Comparison of ENCODE assay signal across 25 mouse cellular contexts in genomic region chr6:38976355-38976754, GRCm38 (mm10).
DNase-seq lines count a peak whose midpoint lies in the region; ATAC-seq lines count a peak whose summit lies in the region.
"Had no signal": no experiment of that assay in that cellular context is flagged by ENCODE, and none has a peak within 500 bp of the region (broad histone marks: within the 10 kb centered on the region; RNA-seq: fewer than 3 reads in every experiment).

No protein-coding gene starts in this region.

- H3K9ac ChIP-seq in kidney, embryonic 15.5 days: no peak overlapping the region
- H3K9ac ChIP-seq: embryonic facial prominence, embryonic 15.5 days; heart, embryonic 15.5 days; hindbrain, embryonic 13.5 days had no signal

- H3K4me3 ChIP-seq in kidney, embryonic 15.5 days (replicated peaks): no peak overlapping the region
- no peak overlapping the region for H3K4me3 ChIP-seq in macrophage (ENCODE audit: inconsistent target)
- H3K4me3 ChIP-seq: embryonic facial prominence, embryonic 15.5 days; erythroblast, embryonic 14.5 days; forebrain, embryonic 10.5 days; gastrocnemius, adult 2 months; heart, embryonic 15.5 days; hindbrain, embryonic 13.5 days had no signal

- H3K9me3 ChIP-seq in kidney, embryonic 15.5 days (replicated peaks): no peaks in the 10 kb centered on the region
- H3K9me3 ChIP-seq: embryonic facial prominence, embryonic 15.5 days; forebrain, embryonic 10.5 days; heart, embryonic 15.5 days; hindbrain, embryonic 13.5 days had no signal

- peaks cover 79% of the 10 kb centered on the region for H3K79me2 ChIP-seq in macrophage (ENCODE audit: inconsistent target)

- H3K4me2 ChIP-seq in kidney, embryonic 15.5 days: no peak overlapping the region
- H3K4me2 ChIP-seq: embryonic facial prominence, embryonic 15.5 days; heart, embryonic 11.5 days; heart, embryonic 15.5 days; hindbrain, embryonic 13.5 days had no signal

- ATAC-seq in kidney, embryonic 15.5 days (replicated peaks; ENCODE audit: low FRiP score): no peak
- 0 out of 2 replicates have a peak, but pooled peaks have one; percentile 10 for ATAC-seq in granulocyte monocyte progenitor cell, adult 5-6 weeks (replicated peaks; ENCODE audit: poor library complexity, severe bottlenecking)
- ATAC-seq: forebrain, embryonic 14.5 days; Patski had no signal

- no peaks in the 10 kb centered on the region for H3K27me3 ChIP-seq in kidney, embryonic 15.5 days
- H3K27me3 ChIP-seq: embryonic facial prominence, embryonic 15.5 days; heart, embryonic 15.5 days; hindbrain, embryonic 13.5 days; Patski had no signal

- 0 out of 2 replicates have a peak overlapping the region, but pooled peaks have one; percentile 20 for H3K27ac ChIP-seq in kidney, embryonic 15.5 days
- H3K27ac ChIP-seq in macrophage: peak overlapping the region; percentile 95
- H3K27ac ChIP-seq: embryonic facial prominence, embryonic 15.5 days; forebrain, embryonic 10.5 days; gastrocnemius, adult 2 months; heart, embryonic 15.5 days; hindbrain, embryonic 13.5 days had no signal

- peaks cover 24% of the 10 kb centered on the region for H3K4me1 ChIP-seq in kidney, embryonic 15.5 days
- H3K4me1 ChIP-seq: forebrain, embryonic 10.5 days; heart, embryonic 15.5 days; hindbrain, embryonic 13.5 days had no signal

- WGBS in kidney, embryonic 15.5 days: 81% methylated on average over 2 of the region's 2 CpGs
- WGBS in macrophage (ENCODE audit: missing documents): 47% methylated on average over 2 of the region's 2 CpGs

- no peak for DNase-seq in kidney, adult 8-10 months
- peak; percentile 9 for DNase-seq in ES-CJ7 (ENCODE audit: low read depth, low spot score)
- no peak for DNase-seq in lung, postnatal 14 days
- no peak for DNase-seq in urinary bladder, postnatal 25 days (ENCODE audit: low spot score)
- DNase-seq: adrenal gland, adult 8-10 months; adrenal gland, postnatal 36 days; cerebellum, adult 11 months; cerebellum, adult 8-10 months; cerebellum, postnatal 14 days; embryo, embryonic 11 days; gastrocnemius, adult 2 months; gastrocnemius, postnatal 36 days; heart, adult 18-20 months; heart, postnatal 14 days had no signal

- no peaks in the 10 kb centered on the region for H3K36me3 ChIP-seq in kidney, embryonic 15.5 days
- no peaks in the 10 kb centered on the region for H3K36me3 ChIP-seq in macrophage (ENCODE audit: inconsistent target)
- H3K36me3 ChIP-seq: embryonic facial prominence, embryonic 15.5 days; forebrain, embryonic 10.5 days; heart, embryonic 15.5 days; hindbrain, embryonic 13.5 days had no signal
